Mouse (Mus musculus) granulocyte monocyte progenitor cell, adult 5-6 weeks (primary cell): ENCODE measurements at regions not wholly inside any gene's neighbourhood (a gene's known extent, or its start where the extent isn't known, plus 50 kb on each side); places are given as distances from the start of the nearest gene placed in this dataset.
"Not testable (repeated sequence)": the region's sequence is repeated elsewhere in the genome, so short reads cannot be mapped to it uniquely, and the experiment has no call there.

Experiments
- ATAC-seq: replicated peaks from 2 replicates; pipeline ENCODE4 v1.8.0; 2016; ENCODE audit warnings: mild to moderate bottlenecking, moderate TSS enrichment, inconsistent platforms; ENCODE audit not compliant: poor library complexity, severe bottlenecking

DNA sequence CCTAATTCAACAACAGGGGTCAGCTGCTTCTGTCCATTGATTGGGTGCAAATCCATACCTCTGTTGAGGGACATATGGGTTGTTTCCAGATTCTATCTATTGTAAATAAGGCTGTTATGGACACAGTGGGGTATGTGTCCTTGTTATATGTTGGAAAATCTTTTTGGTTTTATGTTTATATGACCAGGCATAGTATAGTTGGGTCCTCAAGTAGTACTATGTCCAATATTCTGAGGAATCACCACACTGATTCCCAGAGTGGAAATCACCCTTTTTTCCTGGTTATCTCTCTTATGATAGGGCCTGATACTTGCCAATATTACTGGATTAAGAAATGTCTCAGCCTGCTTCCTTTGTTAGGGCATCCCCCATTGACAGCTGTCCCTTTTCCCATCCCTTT is 1471.0 kb downstream of the Kcnt2 start:
- ATAC-seq, result no peak

- no peak for ATAC-seq
Measured at GRCm38 (mm10) chr1:141717510-141717909, 1471.6 kb downstream of the Kcnt2 start.

GRCm38 (mm10) chr1:141741299-141741698 is 1495.3 kb downstream of the Kcnt2 start:
- no peak for ATAC-seq

DNA sequence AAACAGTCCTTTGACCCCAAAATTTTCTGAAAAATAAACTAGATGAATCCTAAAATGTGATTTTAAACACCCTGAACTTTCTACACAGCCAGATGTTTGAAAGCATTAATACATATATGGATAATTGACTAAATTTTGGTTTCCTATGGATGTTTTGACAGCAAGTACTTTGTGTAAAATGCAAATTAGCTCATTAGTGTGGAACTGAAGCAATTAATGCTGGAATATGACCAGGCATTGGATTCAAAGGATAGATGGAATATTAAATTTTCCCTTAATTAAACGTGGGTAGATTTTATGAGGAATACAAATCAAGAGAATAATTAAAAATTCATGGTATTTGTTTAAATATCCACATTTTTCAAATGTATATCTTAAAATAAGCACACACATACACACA is 1530.1 kb downstream of the Kcnt2 start:
- ATAC-seq, result no peak

GRCm38 (mm10) chr1:141783367-141783766 is 1537.4 kb downstream of the Kcnt2 start:
- no peak for ATAC-seq

GRCm38 (mm10) chr1:141813315-141814158 is 1567.6 kb downstream of the Kcnt2 start:
- no peak for ATAC-seq

DNA sequence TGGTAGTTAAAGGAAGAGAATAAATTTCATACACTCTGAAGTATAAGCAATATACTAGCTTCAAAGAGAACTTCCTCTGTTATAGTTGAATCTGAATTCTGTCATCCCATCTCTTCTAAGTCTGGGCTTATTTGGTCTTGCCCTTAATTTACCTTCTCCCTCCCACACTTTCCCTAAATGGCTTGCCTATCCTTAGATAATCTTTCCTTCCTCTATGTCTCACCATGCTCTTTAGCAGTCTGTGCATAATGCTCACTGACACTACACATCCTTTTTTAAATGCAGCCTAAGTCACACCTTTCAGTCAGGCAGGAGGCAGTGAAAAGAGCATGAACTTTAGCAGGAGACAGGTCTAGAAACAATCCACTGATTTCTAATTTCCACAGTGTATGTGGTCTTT is 1585.5 kb downstream of the Kcnt2 start:
- ATAC-seq, result no peak

GRCm38 (mm10) chr1:141842547-141842946 is 1596.6 kb downstream of the Kcnt2 start:
- no peak for ATAC-seq

- not testable (repeated sequence) for ATAC-seq
Measured at GRCm38 (mm10) chr1:141853841-141854240, 1607.9 kb downstream of the Kcnt2 start.

DNA sequence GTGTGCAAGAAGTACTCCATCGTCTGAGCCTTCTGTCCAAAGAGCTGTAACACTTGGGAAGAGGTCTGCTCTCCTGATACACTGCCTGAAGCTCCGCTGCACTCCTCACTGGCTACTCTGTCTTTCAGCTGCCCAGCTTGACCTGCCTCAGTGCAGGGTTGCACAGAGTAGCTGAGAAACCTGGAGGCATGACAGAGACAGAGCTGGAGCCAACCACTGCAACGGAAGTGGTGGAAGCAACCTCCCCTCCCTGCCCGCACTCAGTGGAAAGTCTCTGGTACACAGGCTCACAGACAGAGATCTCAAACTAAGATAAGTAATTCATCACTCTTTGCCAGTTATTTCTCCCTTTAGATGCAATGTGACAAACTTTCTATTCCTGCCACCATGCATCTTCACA is 1638.4 kb downstream of the Kcnt2 start:
- no peak for ATAC-seq

DNA sequence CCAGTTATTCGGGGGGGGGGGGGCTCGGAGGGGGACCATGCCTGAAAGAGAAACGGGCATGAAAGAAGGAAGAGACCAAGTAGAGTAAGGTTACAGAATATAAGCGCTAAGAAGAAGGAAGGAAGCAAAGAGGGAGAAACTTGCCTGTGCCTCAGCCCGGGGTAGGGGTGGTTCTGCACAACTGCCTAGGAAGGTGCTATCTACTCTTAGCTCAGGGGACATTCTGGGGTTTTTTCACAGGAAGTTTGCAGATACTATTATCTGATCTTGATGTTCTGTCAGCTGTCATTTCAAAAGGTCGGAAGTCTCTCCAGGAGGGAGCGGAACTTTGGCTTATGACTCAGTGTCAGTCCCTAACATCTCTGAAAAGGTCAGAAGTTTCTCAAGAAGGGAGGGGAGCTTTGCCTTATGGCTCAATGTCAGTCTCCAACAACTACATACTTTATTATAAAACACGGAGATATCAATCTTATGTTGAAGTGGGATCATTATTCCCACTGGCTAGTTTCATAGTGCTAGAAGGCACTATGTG is 1652.0 kb downstream of the Kcnt2 start:
- no peak for ATAC-seq

GRCm38 (mm10) chr1:141911714-141912398 is 1665.9 kb downstream of the Kcnt2 start:
- no peak for ATAC-seq

- no peak for ATAC-seq
Measured at GRCm38 (mm10) chr1:141926194-141926593, 1680.2 kb downstream of the Kcnt2 start.

GRCm38 (mm10) chr1:141926804-141927203 is 1680.8 kb downstream of the Kcnt2 start:
- no peak for ATAC-seq

DNA sequence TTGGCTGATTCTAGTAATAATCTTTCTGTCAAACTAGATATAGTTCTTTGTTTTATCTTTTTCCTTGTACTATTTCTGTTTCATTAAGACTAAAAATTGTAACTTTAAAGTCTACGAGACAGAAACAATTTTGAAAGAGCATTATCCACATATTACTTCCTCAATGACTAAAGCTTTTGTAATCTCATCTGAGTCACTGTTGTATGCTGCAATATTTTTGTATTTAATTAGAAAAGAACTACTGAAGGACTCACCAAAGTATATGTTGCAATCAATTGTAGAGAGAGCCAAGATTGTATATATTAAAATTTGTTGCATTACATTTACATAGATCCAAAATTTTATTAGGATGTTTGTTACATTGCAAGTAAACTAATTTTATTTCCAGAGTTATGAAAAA is 1692.4 kb upstream of the B3galt2 start:
- ATAC-seq, result peak; percentile 62

DNA sequence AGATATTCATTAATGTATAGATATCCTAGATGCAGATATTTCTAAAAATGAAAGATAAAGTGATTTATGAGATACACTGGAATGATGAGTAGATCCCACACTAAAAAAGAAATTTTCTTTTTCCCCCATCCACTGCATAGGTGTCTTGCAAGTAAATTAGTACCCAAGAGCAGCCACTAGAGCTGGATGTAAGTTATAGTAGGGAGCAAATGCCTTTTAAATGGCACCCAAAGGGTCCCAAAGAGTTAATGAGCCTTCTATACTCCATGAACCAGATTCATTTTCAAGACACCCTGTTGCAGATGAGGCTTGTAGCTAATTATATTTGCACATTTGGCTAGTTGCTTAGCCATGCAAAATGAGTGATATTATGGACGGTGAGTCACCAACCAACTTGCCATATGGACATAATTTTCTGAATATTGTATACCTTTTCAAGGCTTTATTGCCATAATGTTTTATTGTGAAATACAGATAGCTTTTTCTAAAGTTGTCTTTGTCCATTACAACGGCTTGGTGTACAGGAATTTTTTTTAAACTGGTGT is 1686.1 kb upstream of the B3galt2 start:
- no peak for ATAC-seq

- peak; percentile 44; the same call in 1 of the 2 replicates for ATAC-seq
Measured at GRCm38 (mm10) chr1:141961743-141962142, 1678.7 kb upstream of the B3galt2 start.

DNA sequence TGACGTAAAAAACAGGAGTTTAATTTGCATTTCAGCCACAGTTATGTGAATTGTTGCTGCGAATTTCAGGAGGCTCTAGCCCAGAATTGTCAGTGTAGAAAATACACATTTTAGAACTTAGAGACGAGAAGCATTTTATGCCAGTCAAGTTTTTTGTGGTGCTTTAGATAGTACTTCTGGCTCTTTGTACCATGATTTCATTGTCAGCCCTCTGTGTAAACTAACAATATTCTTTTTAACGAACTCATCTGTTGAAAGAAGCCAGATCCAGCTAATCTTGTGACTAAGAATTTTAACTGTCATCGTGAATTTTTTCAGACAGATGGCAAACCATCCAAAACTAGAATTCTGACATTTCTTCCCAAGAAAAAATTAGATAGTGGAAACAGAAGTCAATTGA is 1672.3 kb upstream of the B3galt2 start:
- ATAC-seq, result no peak

DNA sequence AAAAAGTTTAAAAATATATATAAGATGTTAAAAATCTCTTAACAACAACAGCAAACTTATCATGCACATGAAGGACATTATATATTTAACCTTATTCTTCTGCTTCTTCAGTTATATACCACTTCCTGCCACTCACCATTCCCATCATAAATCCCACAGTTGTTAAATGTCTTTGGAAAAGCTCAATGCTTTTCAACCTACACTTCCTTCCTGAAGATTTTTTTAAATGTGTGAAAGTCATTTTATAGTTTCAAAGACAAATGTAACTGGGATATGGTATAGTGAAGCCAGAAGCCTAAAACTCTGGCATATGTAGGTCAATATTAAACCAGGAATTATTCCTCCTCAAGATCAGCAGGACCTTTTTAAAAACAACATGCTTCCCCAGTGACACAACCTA is 1666.1 kb upstream of the B3galt2 start:
- no peak for ATAC-seq

- ATAC-seq, result no peak
Measured at GRCm38 (mm10) chr1:141999769-142000168, 1640.7 kb upstream of the B3galt2 start.

DNA sequence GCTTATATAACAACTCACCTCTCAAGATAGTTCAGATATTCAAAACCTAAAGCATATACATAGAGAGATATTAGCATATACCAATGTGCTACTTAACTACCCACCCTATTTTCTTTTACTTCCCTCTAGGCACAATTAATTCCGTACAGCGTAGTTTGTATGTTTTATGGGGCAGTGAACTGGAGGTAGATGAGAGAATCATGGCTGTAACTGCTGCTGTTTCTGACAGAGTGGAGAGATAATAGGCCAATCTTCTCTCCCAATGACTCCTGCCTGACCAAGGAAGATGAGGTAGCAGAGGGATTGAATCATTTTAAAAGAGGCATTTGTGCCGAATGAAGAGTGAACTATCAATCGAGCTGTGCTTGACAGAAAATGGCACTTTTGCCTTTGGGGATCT is 1640.1 kb upstream of the B3galt2 start:
- ATAC-seq, result no peak
